Mouse (Mus musculus) T-helper 2 cell (primary cell): ENCODE data around the gene Olfr248.
"Not testable (repeated sequence)": the region's sequence is repeated elsewhere in the genome, so short reads cannot be mapped to it uniquely, and the experiment has no call there.

Experiments
- in situ Hi-C: fragments of 300-600 bp; cut with MboI, MseI; formaldehyde crosslinking; loops from one replicate; pipeline ENCODE4 v1.15.1; 2025; ENCODE audit warnings: high pct_unique_total_duplicates

Gene Olfr248

GRCm38 (mm10) chr1:174390746-174391145, at the start of gene Olfr248:
Olfr248 (plus strand) TSS chr1:174391046.
- in situ Hi-C loops = no loop called here

- in situ Hi-C loops = not testable (repeated sequence)
Measured at GRCm38 (mm10) chr1:174353636-174354035, 37.2 kb upstream of the Olfr248 start.

GRCm38 (mm10) chr1:174354640-174355039, 36.2 kb upstream of the Olfr248 start:
- in situ Hi-C loops = no loop called here

GRCm38 (mm10) chr1:174364882-174365451, 25.9 kb upstream of the Olfr248 start, which contains the start of gene Olfr417:
Olfr417 (plus strand) TSS chr1:174365122.
- in situ Hi-C loops = no loop called here

GRCm38 (mm10) chr1:174373799-174374198, 17.0 kb upstream of the Olfr248 start:
- in situ Hi-C loops = no loop called here

- in situ Hi-C loops = no loop called here
Measured at GRCm38 (mm10) chr1:174422959-174423358, 32.1 kb downstream of the Olfr248 start.

GRCm38 (mm10) chr1:174423764-174424163, 32.9 kb downstream of the Olfr248 start, which contains the start of gene Olfr414:
Olfr414 (plus strand) TSS chr1:174424064.
- in situ Hi-C loops = no loop called here

GRCm38 (mm10) chr1:174426180-174426986, 35.5 kb downstream of the Olfr248 start:
- in situ Hi-C loops = no loop called here

- in situ Hi-C loops = no loop called here
Measured at GRCm38 (mm10) chr1:174427402-174427801, 36.6 kb downstream of the Olfr248 start.

- in situ Hi-C loops = no loop called here
Measured at GRCm38 (mm10) chr1:174428407-174428806, 37.6 kb downstream of the Olfr248 start.

- in situ Hi-C loops = no loop called here
Measured at GRCm38 (mm10) chr1:174434121-174434520, 43.3 kb downstream of the Olfr248 start.
